Comparison of ENCODE assay signal across 19 mouse cellular contexts in genomic region chr1:153623036-153623435, GRCm38 (mm10). TPM values are rescaled to one million over a fixed set of nuclear protein-coding genes. Genes with fewer than 3 reads are reported as not detected.
"Had no signal": no experiment of that assay in that cellular context is flagged by ENCODE, and none has a peak within 500 bp of the region (broad histone marks: within the 10 kb centered on the region; RNA-seq: fewer than 3 reads in every experiment).

No protein-coding gene starts in this region.

- H3K27me3 ChIP-seq: midbrain, embryonic 12.5 days; midbrain, embryonic 15.5 days; neural tube, embryonic 13.5 days had no signal

- ATAC-seq: liver, postnatal 0 days; lung, postnatal 0 days; midbrain, embryonic 15.5 days had no signal

- DNase-seq: kidney, adult 2 months; kidney, postnatal 25 days; layer of hippocampus, adult 9-11 months; liver, postnatal 0 days; lung, embryonic 14.5 days; retina, postnatal 1 day; right cerebral cortex, postnatal 25 days; thymus, postnatal 25 days had no signal

- H3K4me2 ChIP-seq: lung, embryonic 14.5 days; midbrain, embryonic 12.5 days; midbrain, embryonic 15.5 days; neural tube, embryonic 13.5 days had no signal

- H3K4me1 ChIP-seq: midbrain, embryonic 12.5 days; midbrain, embryonic 15.5 days; neural tube, embryonic 13.5 days had no signal

- H3K9ac ChIP-seq: liver, embryonic 14.5 days; liver, postnatal 0 days; lung, embryonic 14.5 days; midbrain, embryonic 12.5 days; midbrain, embryonic 15.5 days; neural tube, embryonic 13.5 days had no signal

- H3K36me3 ChIP-seq: midbrain, embryonic 12.5 days; midbrain, embryonic 15.5 days; neural tube, embryonic 13.5 days had no signal

- H3K9me3 ChIP-seq: midbrain, embryonic 12.5 days; midbrain, embryonic 15.5 days; neural tube, embryonic 13.5 days had no signal

- H3K27ac ChIP-seq: kidney, postnatal 0 days; layer of hippocampus, adult 2 months; liver, embryonic 14.5 days; macrophage; midbrain, embryonic 12.5 days; midbrain, embryonic 15.5 days; neural tube, embryonic 13.5 days had no signal

- H3K4me3 ChIP-seq: layer of hippocampus, adult 2 months; midbrain, embryonic 12.5 days; midbrain, embryonic 15.5 days; myocyte; neural tube, embryonic 13.5 days had no signal

RNA-seq across cellular contexts. Expression of gene Rgs8, which starts 29.8 kb away (rescaled TPM):
- total RNA-seq: neutrophil, adult 5-6 weeks had no signal
- polyA plus RNA-seq: liver, adult 2 months; liver, postnatal 0 days; macrophage had no signal
